42 mouse cellular contexts compared by ENCODE assay signal in the genomic region with DNA sequence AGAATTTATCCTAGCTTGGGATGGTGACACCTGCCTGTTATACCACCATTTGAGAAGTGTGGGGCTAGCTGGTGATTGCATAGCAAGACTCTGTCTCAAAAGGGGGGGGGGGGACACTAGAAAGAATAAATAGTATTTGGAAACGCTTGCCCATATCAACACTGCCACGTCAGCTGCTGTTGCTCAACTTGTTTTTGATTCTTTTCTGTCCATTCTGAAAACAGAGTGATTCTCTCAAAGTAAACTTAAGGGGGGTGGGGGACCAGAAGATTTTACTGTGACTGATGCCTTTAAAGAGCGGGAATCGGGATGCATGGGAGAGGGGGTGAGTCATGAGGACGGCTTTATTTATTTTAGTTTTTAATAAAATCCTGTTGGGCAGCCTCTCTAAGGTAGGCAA. TPM values are rescaled to one million over a fixed set of nuclear protein-coding genes. Genes with fewer than 3 reads are reported as not detected.
"Had no signal": no experiment of that assay in that cellular context is flagged by ENCODE, and none has a peak within 500 bp of the region (broad histone marks: within the 10 kb centered on the region; RNA-seq: fewer than 3 reads in every experiment).

No protein-coding gene starts in this region.

- H3K36me3 ChIP-seq: heart, embryonic 12.5 days; hindbrain, embryonic 15.5 days; kidney, embryonic 15.5 days; limb, embryonic 13.5 days; limb, embryonic 15.5 days had no signal

- H3K9ac ChIP-seq: heart, embryonic 12.5 days; hindbrain, embryonic 13.5 days; hindbrain, embryonic 15.5 days; kidney, embryonic 15.5 days; limb, embryonic 13.5 days; limb, embryonic 15.5 days; liver, embryonic 14.5 days had no signal

- H3K4me2 ChIP-seq: heart, embryonic 12.5 days; hindbrain, embryonic 13.5 days; hindbrain, embryonic 15.5 days; kidney, embryonic 15.5 days; limb, embryonic 13.5 days; limb, embryonic 15.5 days had no signal

- H3K27ac ChIP-seq: heart, embryonic 10.5 days; hindbrain, embryonic 13.5 days; hindbrain, embryonic 15.5 days; hindbrain, postnatal 0 days; kidney, embryonic 15.5 days; kidney, postnatal 0 days; limb, embryonic 13.5 days; limb, embryonic 15.5 days; liver, embryonic 14.5 days had no signal

- H3K4me1 ChIP-seq: heart, embryonic 10.5 days; heart, embryonic 12.5 days; hindbrain, embryonic 13.5 days; hindbrain, embryonic 15.5 days; kidney, embryonic 15.5 days; limb, embryonic 13.5 days; limb, embryonic 15.5 days had no signal

- DNase-seq: gastrocnemius, postnatal 14 days; gastrocnemius, postnatal 36 days; heart, adult 18-20 months; heart, postnatal 10 days; heart, postnatal 36 days; kidney, adult 11 months; kidney, adult 2 months; kidney, adult 9 months; kidney, postnatal 14 days; kidney, postnatal 36 days; layer of hippocampus, adult 9-11 months; layer of hippocampus, postnatal 36 days; left cerebral cortex, postnatal 4 days had no signal

- H3K4me3 ChIP-seq: heart, embryonic 10.5 days; heart, embryonic 12.5 days; hindbrain, embryonic 13.5 days; hindbrain, embryonic 15.5 days; kidney, embryonic 15.5 days; limb, embryonic 13.5 days; limb, embryonic 15.5 days had no signal

- H3K9me3 ChIP-seq: heart, embryonic 10.5 days; hindbrain, embryonic 15.5 days; kidney, embryonic 15.5 days; limb, embryonic 15.5 days had no signal

- H3K27me3 ChIP-seq: heart, embryonic 12.5 days; hindbrain, embryonic 13.5 days; hindbrain, embryonic 15.5 days; kidney, embryonic 15.5 days; limb, embryonic 13.5 days; limb, embryonic 15.5 days had no signal

- ATAC-seq: hindbrain, postnatal 0 days; intestine, embryonic 16.5 days had no signal

RNA-seq across cellular contexts. Expression of a gene that starts 47.3 kb away (rescaled TPM):
- total RNA-seq: gastrocnemius, adult 18-20 months; gastrocnemius, adult 8-10 months; gastrocnemius, postnatal 14 days; gastrocnemius, postnatal 36 days; heart, adult 18-20 months; heart, adult 8-10 months; heart, postnatal 10 days; heart, postnatal 36 days; hematopoietic stem cell, adult 5-6 weeks; hindbrain, postnatal 0 days; layer of hippocampus, adult 18-20 months; layer of hippocampus, adult 8-10 months; layer of hippocampus, postnatal 14 days; layer of hippocampus, postnatal 36 days; left cerebral cortex, adult 18-20 months; left cerebral cortex, adult 8-10 months; left cerebral cortex, postnatal 10 days; left cerebral cortex, postnatal 25 days; left cerebral cortex, postnatal 4 days had no signal
- polyA plus RNA-seq: gonadal fat pad, adult 2 months; heart, embryonic 10.5 days; heart, embryonic 12.5 days; heart, embryonic 14.5 days; heart, embryonic 16.5 days; hindbrain, embryonic 11.5 days; hindbrain, embryonic 13.5 days; hindbrain, embryonic 15.5 days; hindbrain, postnatal 0 days; intestine, embryonic 14.5 days; intestine, embryonic 16.5 days; kidney, adult 2 months; kidney, embryonic 15.5 days; kidney, postnatal 0 days; large intestine, adult 2 months; limb, embryonic 11.5 days; limb, embryonic 13.5 days; limb, embryonic 15.5 days; liver, embryonic 14.5 days had no signal
